Mouse (Mus musculus): ENCODE results near the gene Vps41.

DNA sequence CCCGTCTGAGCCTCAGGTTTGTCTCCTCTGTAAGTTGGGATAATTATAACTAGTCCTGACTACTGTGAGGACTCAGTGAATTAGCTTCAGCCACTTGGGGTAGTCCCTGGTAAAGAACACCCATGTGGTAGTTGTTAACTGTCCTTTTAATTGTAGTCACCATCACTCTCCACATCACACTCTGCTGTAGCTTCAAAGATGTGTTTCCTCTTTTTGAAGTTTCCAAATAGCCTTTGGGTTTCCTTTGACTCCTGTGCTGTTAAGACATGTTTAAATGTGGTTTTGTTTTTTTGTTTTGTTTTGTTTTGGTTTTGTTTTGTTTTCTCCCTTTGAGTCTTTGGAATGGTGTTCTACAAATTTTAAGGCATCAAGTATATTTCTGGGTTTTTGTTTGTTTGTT is 68.6 kb downstream of the Vps41 start:
- TF ChIP-seq POLR2A (IDR thresholded peaks at IDR 0.05; ENCODE audit: insufficient read length, low read depth) (no peak), E2F4 (IDR thresholded peaks at IDR 0.05; ENCODE audit: insufficient read depth) (no peak), TCF12 (IDR thresholded peaks at IDR 0.05; ENCODE audit: insufficient read depth, poor library complexity, severe bottlenecking) (no peak), POLR2AphosphoS2 (IDR thresholded peaks at IDR 0.05; ENCODE audit: insufficient read length, low read depth) (no peak)

All from myocyte (in vitro differentiated cells).